Mouse (Mus musculus): ENCODE results near the gene Ankrd34c.

DNA sequence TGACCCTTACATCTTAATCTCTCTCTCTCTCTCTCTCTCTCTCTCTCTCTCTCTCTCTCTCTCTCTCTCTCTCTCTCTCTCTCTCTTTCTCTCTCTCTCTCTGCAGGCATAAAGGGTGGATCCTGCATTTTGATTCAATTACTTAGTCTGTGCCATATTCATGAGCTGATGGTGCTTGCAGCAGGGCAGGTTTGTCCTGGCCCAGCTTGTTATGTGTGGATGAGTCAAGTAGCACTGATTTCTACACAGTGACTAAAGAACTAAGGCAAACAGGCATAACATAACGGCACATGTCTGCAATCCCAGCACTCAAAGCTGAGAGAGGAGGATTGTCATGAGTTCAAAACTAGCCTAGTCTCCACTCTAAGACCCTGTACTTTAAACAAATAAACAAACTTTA, 19.9 kb upstream of the Ankrd34c start:
- TF ChIP-seq EP300 (IDR thresholded peaks at IDR 0.05; ENCODE audit: low read depth) = no peak
- no peak for TF ChIP-seq CTCF (IDR thresholded peaks at IDR 0.05; ENCODE audit: low read depth)
